Mouse (Mus musculus) heart, postnatal 36 days (tissue): ENCODE results near the gene Gm21293. TPM values are rescaled to one million over a fixed set of nuclear protein-coding genes. Genes with fewer than 3 reads are reported as not detected.
"Not testable (repeated sequence)": the region's sequence is repeated elsewhere in the genome, so short reads cannot be mapped to it uniquely, and the experiment has no call there.

Experiments used
- DNase-seq, 2 experiments: peaks; one replicate each; pipeline ENCODE4 v3.0.0; 2021 to 2022
- intact Hi-C: fragments of 180-260 bp; cut with DNase I; formaldehyde crosslinking; loops from one replicate; pipeline ENCODE4 v1.15.1; 2025
- total RNA-seq, 2 experiments: library from RNA; stranded (reverse); gene quantifications; 2 replicates each; pipeline ENCODE4 v1.2.3; 2021

Gm21293 gene
- total RNA-seq = not detected

GRCm38 (mm10) chr10:104142687-104143086 is at the start of gene Gm21293:
Gene Gm21293 (plus strand): TSS chr10:104142987.
- intact Hi-C loops, DNase-seq: not testable (repeated sequence)

- intact Hi-C loops = no loop called here
- no peak for DNase-seq
Observed at GRCm38 (mm10) chr10:104110044-104110443, 32.7 kb upstream of the Gm21293 start.

- DNase-seq = no peak
- intact Hi-C loops = no loop called here
Observed at GRCm38 (mm10) chr10:104118312-104118711, 24.5 kb upstream of the Gm21293 start.

GRCm38 (mm10) chr10:104151197-104151596 is 8.4 kb downstream of the Gm21293 start, which contains the start of gene Gm6763:
Gene Gm6763 (plus strand): TSS chr10:104151497.
- DNase-seq, intact Hi-C loops: not testable (repeated sequence)

GRCm38 (mm10) chr10:104159706-104160105 is 16.9 kb downstream of the Gm21293 start, which contains the start of gene Gm8764:
Gene Gm8764 (plus strand): TSS chr10:104160006.
- not testable (repeated sequence) for DNase-seq

GRCm38 (mm10) chr10:104168215-104168614 is 25.4 kb downstream of the Gm21293 start, which contains the start of gene Gm21304:
Gene Gm21304 (plus strand): TSS chr10:104168515.
- DNase-seq, intact Hi-C loops: not testable (repeated sequence)

More at GRCm38 (mm10) chr10:104159706-104160105, 16.9 kb downstream of the Gm21293 start, which contains the start of gene Gm8764:
- intact Hi-C loops = not testable (repeated sequence)

- intact Hi-C loops = not testable (repeated sequence)
Observed at GRCm38 (mm10) chr10:104176724-104177123, 33.9 kb downstream of the Gm21293 start, which contains the start of gene Gm21312. Gene Gm21312 (plus strand): TSS chr10:104177024.

GRCm38 (mm10) chr10:104185233-104185632 is 42.4 kb downstream of the Gm21293 start, which contains the start of gene Gm20765:
Gene Gm20765 (plus strand): TSS chr10:104185533.
- DNase-seq, intact Hi-C loops: not testable (repeated sequence)

More at GRCm38 (mm10) chr10:104176724-104177123, 33.9 kb downstream of the Gm21293 start, which contains the start of gene Gm21312:
- DNase-seq = not testable (repeated sequence)

GRCm38 (mm10) chr10:104193742-104194141 is 51.0 kb downstream of the Gm21293 start, which contains the start of gene Gm4340:
Gene Gm4340 (plus strand): TSS chr10:104194042.
- intact Hi-C loops, DNase-seq: not testable (repeated sequence)

Other genes with a start within 250 kb of the Gm21293 start
- gene Gm6763, start 8.5 kb downstream of the Gm21293 start, total RNA-seq = not detected
- not detected for gene Gm8764, start 17.0 kb downstream of the Gm21293 start, total RNA-seq
- not detected for gene Gm21304, start 25.5 kb downstream of the Gm21293 start, total RNA-seq
- gene Gm21312, start 34.0 kb downstream of the Gm21293 start, total RNA-seq = not detected
- gene Gm20765, start 42.5 kb downstream of the Gm21293 start, total RNA-seq = not detected
- gene Gm4340, start 51.1 kb downstream of the Gm21293 start, total RNA-seq = not detected